Mouse (Mus musculus) forebrain, embryonic 13.5 days (tissue): ENCODE data around the gene Zfp735. TPM values are rescaled to one million over a fixed set of nuclear protein-coding genes. Genes with fewer than 3 reads are reported as not detected.

Source experiments
- ATAC-seq: fragments of 200-750 bp; cut with Nextera tagmentation; 2 replicates; pipeline ENCODE4 v1.8.0; 2017
- H3K27ac ChIP-seq: fragments of 300-500 bp; sonication (generic); 2 replicates; pipeline ENCODE4 v1.5.1; 2015; ENCODE audit warnings: inconsistent platforms, mild to moderate bottlenecking, moderate library complexity
- H3K27me3 ChIP-seq: fragments of 300-500 bp; sonication (generic); 2 replicates; pipeline ENCODE4 v1.6.1; 2015; ENCODE audit warnings: mild to moderate bottlenecking, inconsistent platforms
- H3K36me3 ChIP-seq: fragments of 300-500 bp; sonication (generic); 2 replicates; pipeline ENCODE4 v1.6.1; 2015; ENCODE audit warnings: mild to moderate bottlenecking, inconsistent platforms; ENCODE audit not compliant: poor library complexity, severe bottlenecking
- H3K4me1 ChIP-seq: fragments of 300-500 bp; sonication (generic); 2 replicates; pipeline ENCODE4 v1.6.1; 2015; ENCODE audit warnings: inconsistent platforms
- H3K4me2 ChIP-seq: fragments of 300-500 bp; sonication (generic); 2 replicates; pipeline ENCODE4 v1.6.1; 2015; ENCODE audit warnings: inconsistent platforms, mild to moderate bottlenecking, moderate library complexity
- H3K4me3 ChIP-seq: fragments of 300-500 bp; sonication (generic); 2 replicates; pipeline ENCODE4 v1.5.1; 2015; ENCODE audit warnings: mild to moderate bottlenecking, inconsistent platforms
- H3K9ac ChIP-seq: fragments of 300-500 bp; sonication (generic); 2 replicates; pipeline ENCODE4 v1.6.1; 2015; ENCODE audit warnings: mild to moderate bottlenecking, inconsistent platforms
- H3K9me3 ChIP-seq: fragments of 300-500 bp; sonication (generic); replicated peaks from 2 replicates; pipeline ENCODE4 v1.6.1; 2016; ENCODE audit warnings: inconsistent platforms
- WGBS: fragments of 180-500 bp; shearing (Covaris S2); methylation state at CpG from one replicate; pipeline ENCODE4 v1.1.7; 2015; 5-methylcytosine and 5-hydroxymethylcytosine counted together
- polyA plus RNA-seq: library from polyadenylated mRNA; unstranded; fragments of >200 nt; fragmentation: Nextera tagmentation; extraction: Ambion mirVana; gene quantifications from 2 replicates; pipeline ENCODE4 v1.2.1, GENCODE M21; 2015

The Zfp735 gene
- not detected in 2 replicates for polyA plus RNA-seq

DNA sequence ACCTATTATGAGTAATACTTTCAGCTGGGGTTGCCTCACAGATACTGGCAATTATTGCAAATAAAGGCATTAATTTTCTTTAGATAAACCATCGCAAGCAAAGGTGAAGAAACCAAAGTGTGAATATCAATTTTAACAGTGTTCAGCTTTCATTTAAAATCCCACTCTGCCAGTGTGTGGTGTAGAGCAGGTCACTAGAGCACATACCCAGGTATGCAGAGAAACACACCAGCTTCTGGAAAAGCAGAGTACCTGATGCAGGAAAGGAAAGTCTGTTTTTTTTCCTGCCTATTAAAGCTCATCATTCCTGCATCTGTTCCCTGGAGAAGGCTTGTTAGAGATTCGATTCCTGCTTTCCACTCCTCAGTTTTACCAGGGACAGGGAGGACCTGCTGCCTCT, at the start of gene Zfp735:
Gene Zfp735, plus strand, starts transcription at position 301 of the 400 bp plus-strand sequence.
- Histone ChIP-seq H3K9ac (no peak within 1 kb of the TSS), H3K36me3 (no peaks in the 10 kb centered on the region), H3K4me1 (no peaks in the 10 kb centered on the region), H3K4me3 (no peak within 1 kb of the TSS), H3K27me3 (no peaks in the 10 kb centered on the region), H3K9me3 (peaks cover 18% of the 10 kb centered on the region), H3K27ac (no peak within 1 kb of the TSS), H3K4me2 (no peak within 1 kb of the TSS)
- 71% methylated on average over 2 of the region's 2 CpGs for WGBS
- no peak for ATAC-seq

- H3K9me3 ChIP-seq = peaks cover 29% of the 10 kb centered on the region
- no peak overlapping the region for H3K27ac ChIP-seq
- no peak overlapping the region for H3K9ac ChIP-seq
- ATAC-seq = no peak
- H3K27me3 ChIP-seq = no peaks in the 10 kb centered on the region
- H3K4me3 ChIP-seq = no peak overlapping the region
- no peaks in the 10 kb centered on the region for H3K4me1 ChIP-seq
- H3K36me3 ChIP-seq = no peaks in the 10 kb centered on the region
- H3K4me2 ChIP-seq = no peak overlapping the region
These were observed 70.5 kb downstream of the Zfp735 start for GRCm38 (mm10) chr11:73759115-73759514.

Other genes starting within 250 kb of the Zfp735 start
- gene Olfr380, start 231.3 kb upstream of the Zfp735 start, polyA plus RNA-seq = not detected in 2 replicates
- not detected in 2 replicates for gene Olfr381, start 197.2 kb upstream of the Zfp735 start, polyA plus RNA-seq
- not detected in 2 replicates for gene Olfr382, start 171.6 kb upstream of the Zfp735 start, polyA plus RNA-seq
- gene Olfr385, start 95.8 kb upstream of the Zfp735 start, polyA plus RNA-seq = not detected in 2 replicates
- gene Olfr384, start 90.2 kb upstream of the Zfp735 start, polyA plus RNA-seq = not detected in 2 replicates
- gene Olfr389, start 91.9 kb downstream of the Zfp735 start, polyA plus RNA-seq = not detected in 2 replicates
- not detected in 2 replicates for gene Olfr390, start 94.2 kb downstream of the Zfp735 start, polyA plus RNA-seq
- not detected in 2 replicates for gene Olfr391-ps, start 114.3 kb downstream of the Zfp735 start, polyA plus RNA-seq
- not detected in 2 replicates for gene Olfr392, start 128.3 kb downstream of the Zfp735 start, polyA plus RNA-seq
- gene Olfr393, start 162.7 kb downstream of the Zfp735 start, polyA plus RNA-seq = not detected in 2 replicates
- gene Olfr394, start 202.0 kb downstream of the Zfp735 start, polyA plus RNA-seq = not detected in 2 replicates
- not detected in 2 replicates for gene Olfr395, start 220.5 kb downstream of the Zfp735 start, polyA plus RNA-seq
- gene Olfr23, start 247.9 kb downstream of the Zfp735 start, polyA plus RNA-seq = not detected in 2 replicates